Mouse (Mus musculus): ENCODE measurements around the gene Gm10273. TPM values are rescaled to one million over a fixed set of nuclear protein-coding genes. Genes with fewer than 3 reads are reported as not detected.

The Gm10273 gene
- polyA plus RNA-seq, 1 experiment: 10.3 TPM

GRCm38 (mm10) chr10:59424453-59424852 is 29.0 kb downstream of the Gm10273 start:
- H3K36me3 ChIP-seq (ENCODE audit: control insufficient read depth, insufficient read depth): no peaks in the 10 kb centered on the region
- TF ChIP-seq MAX (IDR thresholded peaks at IDR 0.05; ENCODE audit: low read depth): no peak
- no peak for TF ChIP-seq REST (IDR thresholded peaks at IDR 0.05; ENCODE audit: insufficient read depth, insufficient read length)
- TF ChIP-seq CEBPB (IDR thresholded peaks at IDR 0.05; ENCODE audit: insufficient read depth, poor library complexity, severe bottlenecking): no peak
- TF ChIP-seq TCF12 (IDR thresholded peaks at IDR 0.05; ENCODE audit: insufficient read depth, poor library complexity, severe bottlenecking): no peak
- no peak for TF ChIP-seq E2F4 (IDR thresholded peaks at IDR 0.05; ENCODE audit: insufficient read depth)
- TF ChIP-seq MYOD1 (IDR thresholded peaks at IDR 0.05; ENCODE audit: control insufficient read depth in 1 of 3, insufficient read length in 2 of 3, low read depth in 2 of 3): no peak
- TF ChIP-seq TCF3 (IDR thresholded peaks at IDR 0.05; ENCODE audit: insufficient read length, low read depth): no peak
- TF ChIP-seq SRF (IDR thresholded peaks at IDR 0.05; ENCODE audit: control insufficient read depth, insufficient read length, low read depth): no peak
- TF ChIP-seq POLR2A (IDR thresholded peaks at IDR 0.05; ENCODE audit: insufficient read length, low read depth): no peak
- no peak for TF ChIP-seq USF1 (IDR thresholded peaks at IDR 0.05; ENCODE audit: low read depth)
- TF ChIP-seq POLR2AphosphoS2 (IDR thresholded peaks at IDR 0.05; ENCODE audit: insufficient read length, low read depth): no peak
- TF ChIP-seq MYOG (IDR thresholded peaks at IDR 0.05; ENCODE audit: control insufficient read depth in 1 of 3, insufficient read depth in 1 of 3, insufficient read length in 2 of 3, low read depth in 2 of 3): no peak

GRCm38 (mm10) chr10:59425369-59425768 is 29.9 kb downstream of the Gm10273 start:
- TF ChIP-seq POLR2A (IDR thresholded peaks at IDR 0.05; ENCODE audit: insufficient read length, low read depth) (no peak), POLR2AphosphoS2 (IDR thresholded peaks at IDR 0.05; ENCODE audit: insufficient read length, low read depth) (no peak), MYOG (IDR thresholded peaks at IDR 0.05; ENCODE audit: control insufficient read depth in 1 of 3, insufficient read depth in 1 of 3, insufficient read length in 2 of 3, low read depth in 2 of 3) (no peak), MYOD1 (IDR thresholded peaks at IDR 0.05; ENCODE audit: control insufficient read depth in 1 of 3, insufficient read length in 2 of 3, low read depth in 2 of 3) (no peak), MAX (IDR thresholded peaks at IDR 0.05; ENCODE audit: low read depth) (no peak)
- H3K27me3 ChIP-seq (ENCODE audit: control insufficient read depth, insufficient read depth, insufficient read length): no peaks in the 10 kb centered on the region
- no peaks in the 10 kb centered on the region for H3K79me2 ChIP-seq (ENCODE audit: control insufficient read depth, insufficient read depth)
- H3K36me3 ChIP-seq (ENCODE audit: control insufficient read depth, insufficient read depth): no peaks in the 10 kb centered on the region
- H3ac ChIP-seq (ENCODE audit: control insufficient read depth, insufficient read length): no peak overlapping the region
- H3K4me3 ChIP-seq: no peak overlapping the region
- no peak overlapping the region for H3K4me2 ChIP-seq (ENCODE audit: low read depth)

More at GRCm38 (mm10) chr10:59424453-59424852, 29.0 kb downstream of the Gm10273 start:
- H3ac ChIP-seq (ENCODE audit: control insufficient read depth, insufficient read length): no peak overlapping the region
- H3K4me3 ChIP-seq: no peak overlapping the region
- H3K79me2 ChIP-seq (ENCODE audit: control insufficient read depth, insufficient read depth): no peaks in the 10 kb centered on the region
- no peak overlapping the region for H3K4me2 ChIP-seq (ENCODE audit: low read depth)
- H3K27me3 ChIP-seq (ENCODE audit: control insufficient read depth, insufficient read depth, insufficient read length): no peaks in the 10 kb centered on the region

- Histone ChIP-seq H3K27me3 (ENCODE audit: control insufficient read depth, insufficient read depth, insufficient read length) (no peaks in the 10 kb centered on the region), H3K36me3 (ENCODE audit: control insufficient read depth, insufficient read depth) (no peaks in the 10 kb centered on the region), H3K4me3 (no peak overlapping the region), H3ac (ENCODE audit: control insufficient read depth, insufficient read length) (no peak overlapping the region), H3K79me2 (ENCODE audit: control insufficient read depth, insufficient read depth) (no peaks in the 10 kb centered on the region), H3K4me2 (ENCODE audit: low read depth) (no peak overlapping the region)
- no peak for TF ChIP-seq SRF (IDR thresholded peaks at IDR 0.05; ENCODE audit: control insufficient read depth, insufficient read length, low read depth)
- no peak for TF ChIP-seq TCF3 (IDR thresholded peaks at IDR 0.05; ENCODE audit: insufficient read length, low read depth)
- TF ChIP-seq E2F4 (IDR thresholded peaks at IDR 0.05; ENCODE audit: insufficient read depth): no peak
- TF ChIP-seq POLR2A (IDR thresholded peaks at IDR 0.05; ENCODE audit: insufficient read length, low read depth): no peak
These were observed 30.9 kb downstream of the Gm10273 start for GRCm38 (mm10) chr10:59426371-59426770.

- Histone ChIP-seq H3K36me3 (ENCODE audit: control insufficient read depth, insufficient read depth) (no peaks in the 10 kb centered on the region), H3K79me2 (ENCODE audit: control insufficient read depth, insufficient read depth) (no peaks in the 10 kb centered on the region), H3K27me3 (ENCODE audit: control insufficient read depth, insufficient read depth, insufficient read length) (no peaks in the 10 kb centered on the region), H3K4me2 (ENCODE audit: low read depth) (peak overlapping the region; percentile 24), H3K4me3 (no peak overlapping the region), H3ac (ENCODE audit: control insufficient read depth, insufficient read length) (no peak overlapping the region)
- TF ChIP-seq MYOD1 (IDR thresholded peaks at IDR 0.05; ENCODE audit: control insufficient read depth in 1 of 3, insufficient read length in 2 of 3, low read depth in 2 of 3): no peak
- TF ChIP-seq MAX (IDR thresholded peaks at IDR 0.05; ENCODE audit: low read depth): no peak
- TF ChIP-seq TCF3 (IDR thresholded peaks at IDR 0.05; ENCODE audit: insufficient read length, low read depth): no peak
- TF ChIP-seq USF1 (IDR thresholded peaks at IDR 0.05; ENCODE audit: low read depth): no peak
- no peak for TF ChIP-seq POLR2AphosphoS2 (IDR thresholded peaks at IDR 0.05; ENCODE audit: insufficient read length, low read depth)
- TF ChIP-seq SRF (IDR thresholded peaks at IDR 0.05; ENCODE audit: control insufficient read depth, insufficient read length, low read depth): no peak
- TF ChIP-seq CEBPB (IDR thresholded peaks at IDR 0.05; ENCODE audit: insufficient read depth, poor library complexity, severe bottlenecking): no peak
- no peak for TF ChIP-seq POLR2A (IDR thresholded peaks at IDR 0.05; ENCODE audit: insufficient read length, low read depth)
- no peak for TF ChIP-seq TCF12 (IDR thresholded peaks at IDR 0.05; ENCODE audit: insufficient read depth, poor library complexity, severe bottlenecking)
- TF ChIP-seq E2F4 (IDR thresholded peaks at IDR 0.05; ENCODE audit: insufficient read depth): no peak
- TF ChIP-seq MYOG (IDR thresholded peaks at IDR 0.05; ENCODE audit: control insufficient read depth in 1 of 3, insufficient read depth in 1 of 3, insufficient read length in 2 of 3, low read depth in 2 of 3): no peak
- no peak for TF ChIP-seq REST (IDR thresholded peaks at IDR 0.05; ENCODE audit: insufficient read depth, insufficient read length)
These were observed 34.2 kb downstream of the Gm10273 start for GRCm38 (mm10) chr10:59429448-59430135.

- H3K79me2 ChIP-seq (ENCODE audit: control insufficient read depth, insufficient read depth): no peaks in the 10 kb centered on the region
- no peak overlapping the region for H3K4me3 ChIP-seq
- H3K36me3 ChIP-seq (ENCODE audit: control insufficient read depth, insufficient read depth): no peaks in the 10 kb centered on the region
- peak overlapping the region; percentile 85 for H3K4me2 ChIP-seq (ENCODE audit: low read depth)
- TF ChIP-seq POLR2AphosphoS2 (IDR thresholded peaks at IDR 0.05; ENCODE audit: insufficient read length, low read depth): no peak
- peak; percentile 29; the same call in 1 of the 2 replicates for TF ChIP-seq CEBPB (IDR thresholded peaks at IDR 0.05; ENCODE audit: insufficient read depth, poor library complexity, severe bottlenecking)
- no peak for TF ChIP-seq USF1 (IDR thresholded peaks at IDR 0.05; ENCODE audit: low read depth)
- no peak for TF ChIP-seq MAX (IDR thresholded peaks at IDR 0.05; ENCODE audit: low read depth)
- H3K27me3 ChIP-seq (ENCODE audit: control insufficient read depth, insufficient read depth, insufficient read length): no peaks in the 10 kb centered on the region
- no peak overlapping the region for H3ac ChIP-seq (ENCODE audit: control insufficient read depth, insufficient read length)
These were observed 35.3 kb downstream of the Gm10273 start for GRCm38 (mm10) chr10:59430701-59431218.

All from myocyte (in vitro differentiated cells).